Mouse (Mus musculus) brain, embryonic 14.5 days (tissue): ENCODE measurements at regions not wholly inside any gene's neighbourhood (a gene's known extent, or its start where the extent isn't known, plus 50 kb on each side); places are given as distances from the start of the nearest gene placed in this dataset.

Source experiments
- CTCF ChIP-seq: fragments of 200-500 bp; IDR thresholded peaks from 2 replicates; pipeline ENCODE4 v1.5.1; 2012; ENCODE audit warnings: inconsistent platforms, mild to moderate bottlenecking, moderate library complexity, borderline replicate concordance; ENCODE audit not compliant: insufficient read depth, insufficient read length; ENCODE audit errors: extremely low read depth
- POLR2A ChIP-seq: fragments of 200-500 bp; IDR thresholded peaks from 2 replicates; pipeline ENCODE4 v1.6.1; 2012; ENCODE audit warnings: mild to moderate bottlenecking, inconsistent platforms, borderline replicate concordance; ENCODE audit not compliant: poor library complexity, insufficient read depth, insufficient read length, severe bottlenecking; ENCODE audit errors: extremely low read depth

DNA sequence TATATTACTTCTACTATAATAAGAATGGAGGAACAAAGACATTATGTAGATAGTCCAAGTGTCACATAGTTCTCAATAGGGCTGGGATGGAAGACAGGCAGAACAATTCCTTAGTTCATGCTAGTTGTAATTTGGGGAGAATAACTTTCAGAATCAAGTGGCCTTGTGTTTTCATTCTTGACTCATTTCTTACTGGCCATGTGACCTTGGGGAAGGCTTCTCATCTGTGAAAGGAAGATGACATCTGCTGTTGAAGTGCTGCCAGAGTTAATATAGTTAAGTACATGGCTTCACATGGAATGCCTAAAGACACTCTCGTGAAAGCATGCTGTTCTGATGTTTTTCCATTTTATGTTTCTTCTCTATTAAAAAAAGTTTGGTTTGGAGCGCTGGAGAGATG is 146.2 kb upstream of the Nr5a2 start:
- no peak for TF ChIP-seq POLR2A
- no peak for TF ChIP-seq CTCF
